Mouse (Mus musculus) heart, adult 2 months (tissue): ENCODE measurements around the gene Gpbp1l1. TPM values are rescaled to one million over a fixed set of nuclear protein-coding genes. Genes with fewer than 3 reads are reported as not detected.

ENCODE experiments used
- DNase-seq, 2 experiments: peaks; one replicate each; pipeline ENCODE4 v3.0.0; 2021
- H3K27ac ChIP-seq: fragments of 200-600 bp; 2 replicates; pipeline ENCODE4 v1.8.1; 2022
- H3K27me3 ChIP-seq: fragments of 200-500 bp; 2 replicates; pipeline ENCODE4 v1.6.1; 2012; ENCODE audit warnings: mild to moderate bottlenecking, low read length, inconsistent platforms, mixed read lengths; ENCODE audit not compliant: control insufficient read depth, insufficient read depth
- H3K36me3 ChIP-seq: fragments of 200-500 bp; 2 replicates; pipeline ENCODE4 v1.6.1; 2012; ENCODE audit warnings: low read length, inconsistent platforms; ENCODE audit not compliant: control insufficient read depth, insufficient read depth
- H3K4me1 ChIP-seq: fragments of 200-500 bp; 2 replicates; pipeline ENCODE4 v1.6.1; 2011; ENCODE audit warnings: low read length; ENCODE audit not compliant: control insufficient read depth, insufficient read depth
- H3K4me3 ChIP-seq: fragments of 200-600 bp; 2 replicates; pipeline ENCODE4 v1.8.1; 2022
- H3K79me2 ChIP-seq: fragments of 200-500 bp; replicated peaks from 2 replicates; pipeline ENCODE4 v1.6.1; 2012; ENCODE audit warnings: mild to moderate bottlenecking, inconsistent platforms, low read length, moderate library complexity, mixed read lengths; ENCODE audit not compliant: control insufficient read depth, insufficient read depth
- H3K9ac ChIP-seq: fragments of 200-500 bp; 2 replicates; pipeline ENCODE4 v1.6.1; 2012; ENCODE audit warnings: low read depth, mild to moderate bottlenecking, control low read depth, inconsistent platforms, low read length, mixed read lengths
- CTCF ChIP-seq: fragments of 200-600 bp; IDR thresholded peaks from 2 replicates; pipeline ENCODE4 v1.8.1; 2022; ENCODE audit warnings: antibody characterized with exemption, mild to moderate bottlenecking, moderate library complexity
- EP300 ChIP-seq: fragments of 200-500 bp; IDR thresholded peaks from 2 replicates; pipeline ENCODE4 v1.6.1; 2011; ENCODE audit warnings: low read depth, low read length, control low read depth; ENCODE audit not compliant: insufficient read depth
- POLR2A ChIP-seq: fragments of 200-500 bp; IDR thresholded peaks from 2 replicates; pipeline ENCODE4 v1.6.1; 2011; ENCODE audit warnings: mild to moderate bottlenecking, low read depth, low read length, control low read depth; ENCODE audit not compliant: insufficient read depth
- WGBS: fragments of 180-500 bp; shearing (Covaris S2); methylation state at CpG from one replicate; pipeline ENCODE4 v1.1.7; 2018; 5-methylcytosine and 5-hydroxymethylcytosine counted together
- intact Hi-C: fragments of 180-260 bp; cut with DNase I; formaldehyde crosslinking; loops from one replicate; pipeline ENCODE4 v1.15.1; 2025
- polyA plus RNA-seq: library from polyadenylated mRNA; depleted of rRNA; stranded (reverse); fragments of >200 nt; gene quantifications from 2 replicates; pipeline ENCODE4 v1.2.3, GENCODE M21; 2012
- total RNA-seq, 2 experiments: library from RNA; stranded (reverse); gene quantifications; 2 replicates each; pipeline ENCODE4 v1.2.3; 2021

The Gpbp1l1 gene
- total and polyA plus RNA-seq, 3 experiments = 37.7 to 65.9 (median 57.9) TPM

DNA sequence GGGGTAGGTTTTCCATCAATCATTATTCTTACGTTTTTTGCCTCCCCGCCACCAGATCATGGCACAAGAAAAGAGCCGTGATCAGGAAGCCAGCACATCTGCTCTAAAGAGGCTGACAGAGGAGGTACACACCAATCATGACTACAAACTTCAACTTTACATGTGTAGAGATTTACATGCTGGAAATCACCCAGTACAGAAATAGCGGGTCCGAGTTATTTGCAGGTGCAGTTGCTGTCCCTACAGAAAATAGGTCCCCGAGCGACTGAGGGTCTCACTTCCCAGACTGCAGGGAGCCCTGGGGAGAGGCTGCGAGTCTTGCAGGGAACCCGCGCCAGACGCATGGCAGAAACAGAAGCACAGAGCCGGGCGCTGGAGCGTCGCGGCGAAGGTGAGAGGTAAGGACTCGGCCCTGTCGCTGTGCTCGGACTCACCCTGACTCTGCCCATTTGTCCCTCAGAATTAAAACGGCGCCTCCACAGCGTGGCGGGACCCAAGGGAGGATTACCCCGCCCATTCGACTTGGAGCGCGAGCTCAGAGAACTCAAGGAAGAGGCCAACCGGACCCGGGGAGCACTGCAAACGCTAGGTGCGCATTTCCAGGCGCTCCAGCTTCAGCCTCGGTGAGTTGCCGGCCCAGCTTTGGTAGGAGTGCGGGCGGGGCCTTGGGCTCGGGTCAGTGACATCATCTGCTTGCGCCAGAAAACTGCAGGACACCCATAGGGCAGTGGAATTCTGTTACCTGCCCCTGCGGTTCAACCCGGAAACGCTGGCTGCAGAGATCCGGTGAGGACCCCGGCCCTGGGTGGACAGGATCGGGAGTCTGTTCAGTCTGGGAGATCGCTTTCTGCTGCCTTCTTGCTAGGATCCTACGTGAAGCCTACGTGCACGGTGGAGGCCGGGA, 39.8 kb downstream of the Gpbp1l1 start:
- H3K4me1 ChIP-seq = peaks cover 2% of the 10 kb centered on the region; the same call in 1 of the 2 replicates
- H3K27me3 ChIP-seq = no peaks in the 10 kb centered on the region
- WGBS = under 1% methylated on average over 50 of the region's 50 CpGs
- peak overlapping the region; percentile 74 for H3K27ac ChIP-seq
- no peaks in the 10 kb centered on the region for H3K79me2 ChIP-seq
- DNase-seq = peak; percentile 89 to 92
- peaks cover 1% of the 10 kb centered on the region; the same call in 1 of the 2 replicates for H3K36me3 ChIP-seq
- intact Hi-C loops = loop anchor here (5.0 kb wide), 1 partner anchor 40 kb away; the partner anchor contains the start of genes Gpbp1l1 and Tmem69
- TF ChIP-seq CTCF = peak; percentile 34
- peak; percentile 74 for TF ChIP-seq POLR2A
- peak; percentile 31; the same call in 1 of the 2 replicates for TF ChIP-seq EP300
- H3K4me3 ChIP-seq = peak overlapping the region; percentile 65
- H3K9ac ChIP-seq = peak overlapping the region; percentile 86

DNA sequence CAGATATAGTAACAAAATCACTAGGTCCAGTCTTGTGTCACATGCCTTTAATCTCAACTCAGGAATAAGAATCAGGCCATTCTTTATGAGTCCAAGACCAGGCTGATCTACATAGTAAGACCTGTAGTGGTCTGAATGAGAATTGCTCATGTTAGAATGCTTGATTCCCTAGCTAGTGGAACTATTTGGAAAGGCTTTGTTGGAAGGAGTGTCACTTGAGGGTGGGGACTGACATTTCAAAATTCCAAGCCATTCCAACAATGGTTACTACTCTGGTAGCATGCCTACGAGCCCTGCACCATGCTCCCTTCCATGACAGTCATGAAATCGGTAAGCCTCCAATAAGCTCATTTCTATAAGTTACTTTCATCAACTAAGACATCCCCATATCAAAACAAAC, 55.2 kb downstream of the Gpbp1l1 start:
- Histone ChIP-seq H3K9ac (no peak overlapping the region), H3K4me1 (no peaks in the 10 kb centered on the region), H3K27ac (no peak overlapping the region), H3K4me3 (no peak overlapping the region), H3K79me2 (no peaks in the 10 kb centered on the region), H3K27me3 (no peaks in the 10 kb centered on the region), H3K36me3 (no peaks in the 10 kb centered on the region)
- WGBS = 97% methylated on average over 2 of the region's 2 CpGs
- no peak for DNase-seq
- intact Hi-C loops = no loop called here
- TF ChIP-seq CTCF (no peak), POLR2A (no peak), EP300 (no peak)

DNA sequence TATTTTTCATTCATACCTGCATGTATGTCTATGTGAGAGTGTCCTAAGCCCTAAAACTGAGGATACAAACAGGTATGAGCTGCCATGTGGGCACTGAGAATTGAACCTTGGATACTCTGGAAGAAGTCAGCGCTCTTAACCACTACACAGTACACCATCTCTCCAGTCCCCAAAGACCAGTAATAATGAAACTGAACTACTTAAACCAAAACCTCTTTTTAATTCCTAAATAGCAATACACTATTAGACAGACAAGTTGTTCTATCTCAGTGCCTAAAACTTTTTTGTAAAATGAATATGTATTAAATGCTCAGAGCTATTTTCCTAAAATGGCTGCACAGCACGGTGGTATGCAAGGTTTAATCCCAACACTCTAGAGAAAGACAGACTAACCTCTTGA, 57.8 kb downstream of the Gpbp1l1 start:
- 97% methylated on average over 2 of the region's 2 CpGs for WGBS
- TF ChIP-seq POLR2A (no peak), CTCF (no peak), EP300 (no peak)
- H3K36me3 ChIP-seq = no peaks in the 10 kb centered on the region

DNA sequence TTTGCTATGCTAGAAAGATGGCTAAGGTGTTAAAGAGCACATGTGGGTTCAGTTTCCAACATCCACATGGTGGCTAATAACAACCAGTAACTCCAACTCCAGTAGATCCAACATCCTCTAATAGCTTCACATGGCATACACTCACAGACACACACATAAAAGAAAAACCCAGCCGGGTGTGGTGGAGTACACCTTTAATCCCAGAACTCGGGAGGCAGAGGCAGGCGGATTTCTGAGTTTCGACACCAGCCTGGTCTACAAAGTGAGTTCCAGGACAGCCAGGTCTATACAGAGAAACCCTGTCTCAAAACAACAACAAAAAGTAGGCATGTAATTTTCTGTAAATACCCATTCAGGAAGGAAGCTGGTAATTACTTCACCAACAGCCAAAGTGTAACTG, 67.4 kb downstream of the Gpbp1l1 start:
- peaks cover 2% of the 10 kb centered on the region; the same call in 1 of the 2 replicates for H3K79me2 ChIP-seq
- intact Hi-C loops = no loop called here
- H3K4me3 ChIP-seq = no peak overlapping the region
- H3K4me1 ChIP-seq = peaks cover 3% of the 10 kb centered on the region; the same call in 1 of the 2 replicates
- WGBS = 88% methylated on average over 4 of the region's 4 CpGs
- TF ChIP-seq CTCF = no peak
- no peak overlapping the region for H3K9ac ChIP-seq
- H3K27ac ChIP-seq = no peak overlapping the region
- no peak for DNase-seq
- H3K27me3 ChIP-seq = no peaks in the 10 kb centered on the region
- no peaks in the 10 kb centered on the region; the same call in 1 of the 2 replicates for H3K36me3 ChIP-seq

More for the DNA sequence above, 57.8 kb downstream of the Gpbp1l1 start:
- Histone ChIP-seq H3K4me1 (no peaks in the 10 kb centered on the region), H3K9ac (no peak overlapping the region), H3K27ac (no peak overlapping the region), H3K27me3 (no peaks in the 10 kb centered on the region), H3K79me2 (no peaks in the 10 kb centered on the region), H3K4me3 (no peak overlapping the region)
- DNase-seq = no peak
- intact Hi-C loops = no loop called here

DNA sequence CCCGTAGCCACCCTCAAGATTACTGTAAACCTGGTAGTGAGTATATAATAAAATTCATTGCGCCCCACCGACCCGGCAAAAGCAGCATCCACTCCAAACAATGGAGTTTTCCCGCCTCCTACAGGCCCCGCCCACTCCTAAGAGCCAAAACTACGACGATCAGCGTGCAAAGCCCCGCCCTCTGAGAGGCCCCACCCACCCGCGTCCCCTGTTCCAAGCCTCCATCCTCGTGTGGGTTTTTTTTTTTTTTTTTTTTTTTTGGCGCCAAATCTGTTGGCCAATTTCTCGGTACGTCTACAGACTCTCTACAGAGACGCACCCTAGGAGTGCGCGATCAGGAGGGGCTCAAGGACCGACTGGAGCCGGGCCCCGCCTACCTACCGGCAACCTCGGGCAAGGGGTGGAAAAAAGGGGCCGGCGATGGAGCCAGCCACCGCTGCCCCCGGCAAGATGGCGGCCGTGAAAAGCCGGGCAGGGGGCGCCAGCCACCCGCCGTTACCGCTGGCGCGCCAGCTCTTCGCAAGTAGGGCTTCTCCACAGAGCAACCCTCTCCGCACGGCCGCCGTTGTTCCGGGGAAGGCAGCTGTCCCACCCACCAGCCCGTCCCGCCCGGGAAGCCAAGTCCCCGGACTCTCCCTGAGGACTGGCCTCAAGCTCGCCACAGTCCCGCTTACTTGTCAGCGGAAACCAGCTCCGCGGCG, 69.3 kb downstream of the Gpbp1l1 start:
- WGBS = under 1% methylated on average over 53 of the region's 53 CpGs
- intact Hi-C loops = loop anchor here (1.0 to 2.0 kb wide), 2 partner anchors 24 to 58 kb away; partner anchors contain the start of genes Akr1a1 and Prdx1

More for the DNA sequence above, 69.3 kb downstream of the Gpbp1l1 start:
- Histone ChIP-seq H3K4me3 (peak overlapping the region; percentile 99), H3K79me2 (peaks cover 2% of the 10 kb centered on the region; the same call in 1 of the 2 replicates), H3K36me3 (no peaks in the 10 kb centered on the region; the same call in 1 of the 2 replicates), H3K27ac (peak overlapping the region; percentile 85), H3K9ac (peak overlapping the region; percentile 94), H3K27me3 (no peaks in the 10 kb centered on the region), H3K4me1 (peaks cover 3% of the 10 kb centered on the region; the same call in 1 of the 2 replicates)
- DNase-seq = peak; percentile 83 to 84
- TF ChIP-seq CTCF = peak; percentile 25; the same call in 1 of the 2 replicates
- no peak for TF ChIP-seq EP300
